Mouse (Mus musculus) heart, embryonic 15.5 days (tissue): ENCODE measurements around the gene Pafah1b3. TPM values are rescaled to one million over a fixed set of nuclear protein-coding genes. Genes with fewer than 3 reads are reported as not detected.
A peak's percentile ranks its signal among the peaks of the same experiment; 100 is the strongest.

Experiments used
- ATAC-seq: fragments of 200-750 bp; cut with Nextera tagmentation; replicated peaks from 2 replicates; pipeline ENCODE4 v1.8.0; 2017; ENCODE audit warnings: low read depth, moderate TSS enrichment; ENCODE audit not compliant: insufficient number of reproducible peaks, insufficient read depth, low FRiP score
- H3K27ac ChIP-seq: fragments of 300-500 bp; sonication (generic); 2 replicates; pipeline ENCODE4 v1.5.1; 2015; ENCODE audit warnings: mild to moderate bottlenecking, inconsistent platforms
- H3K27me3 ChIP-seq: fragments of 300-500 bp; sonication (generic); 2 replicates; pipeline ENCODE4 v1.6.1; 2015; ENCODE audit warnings: inconsistent platforms
- H3K36me3 ChIP-seq: fragments of 300-500 bp; sonication (generic); 2 replicates; pipeline ENCODE4 v1.6.1; 2015; ENCODE audit warnings: mild to moderate bottlenecking, inconsistent platforms
- H3K4me1 ChIP-seq: fragments of 300-500 bp; sonication (generic); replicated peaks from 2 replicates; pipeline ENCODE4 v1.6.1; 2015; ENCODE audit warnings: inconsistent platforms
- H3K4me2 ChIP-seq: fragments of 300-500 bp; sonication (generic); 2 replicates; pipeline ENCODE4 v1.6.1; 2015; ENCODE audit warnings: inconsistent platforms, mild to moderate bottlenecking, moderate library complexity
- H3K4me3 ChIP-seq: fragments of 300-500 bp; sonication (generic); 2 replicates; pipeline ENCODE4 v1.5.1; 2015; ENCODE audit warnings: mild to moderate bottlenecking, inconsistent platforms
- H3K9ac ChIP-seq: fragments of 300-500 bp; sonication (generic); 2 replicates; pipeline ENCODE4 v1.6.1; 2015; ENCODE audit warnings: mild to moderate bottlenecking, inconsistent platforms
- H3K9me3 ChIP-seq: fragments of 300-500 bp; sonication (generic); replicated peaks from 2 replicates; pipeline ENCODE4 v1.6.1; 2016; ENCODE audit warnings: inconsistent platforms
- WGBS: fragments of 180-500 bp; shearing (Covaris S2); methylation state at CpG from one replicate; pipeline ENCODE4 v1.1.7; 2015; ENCODE audit warnings: mixed read lengths; 5-methylcytosine and 5-hydroxymethylcytosine counted together
- polyA plus RNA-seq: library from polyadenylated mRNA; unstranded; fragments of >200 nt; fragmentation: Nextera tagmentation; extraction: Ambion mirVana; gene quantifications from 2 replicates; pipeline ENCODE4 v1.2.1, GENCODE M21; 2015

Pafah1b3 gene
- polyA plus RNA-seq, 1 experiment from 2014 or later, result 103 TPM

GRCm38 (mm10) chr7:25303685-25304006 is 5.9 kb upstream of the Pafah1b3 start:
- Histone ChIP-seq H3K9me3 (no peaks in the 10 kb centered on the region), H3K9ac (no peak overlapping the region), H3K4me1 (peaks cover 7% of the 10 kb centered on the region), H3K27me3 (peaks cover 42% of the 10 kb centered on the region), H3K4me2 (no peak overlapping the region), H3K36me3 (no peaks in the 10 kb centered on the region), H3K4me3 (no peak overlapping the region), H3K27ac (no peak overlapping the region)
- no peak for ATAC-seq
- 56% methylated on average over 3 of the region's 3 CpGs for WGBS

DNA sequence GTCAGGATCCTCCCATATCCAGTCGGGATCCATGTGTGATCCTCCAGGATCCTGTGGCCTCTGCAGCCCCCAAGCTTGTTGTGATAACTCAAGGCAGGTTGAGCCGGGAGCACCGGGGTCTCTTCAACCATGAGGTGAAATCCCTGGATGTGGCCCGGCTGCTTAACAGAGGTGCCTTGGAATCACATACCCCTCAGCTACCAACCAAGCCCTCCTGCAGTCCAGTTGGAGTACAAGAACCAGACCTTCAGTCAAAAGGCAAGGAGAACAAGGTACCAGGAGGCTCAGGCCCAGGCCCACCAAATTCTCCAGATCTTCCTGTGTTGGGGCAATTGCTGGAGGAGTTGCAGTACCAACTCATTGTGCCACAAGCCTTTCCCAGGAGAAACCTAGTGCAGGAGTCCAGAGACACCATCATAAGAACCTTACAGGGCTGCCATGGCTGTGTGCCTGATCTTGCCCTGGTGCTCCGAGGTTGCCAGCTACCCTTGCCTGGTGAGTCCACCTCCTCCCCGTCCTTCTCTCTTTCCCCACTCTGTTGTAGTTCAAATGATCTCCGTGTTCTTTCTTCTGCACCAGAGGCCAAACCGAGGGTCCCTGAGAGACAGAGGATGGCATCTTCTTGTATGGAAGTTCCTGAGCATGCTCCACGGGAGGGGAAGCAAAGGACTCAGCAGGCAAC is 5.4 kb upstream of the Pafah1b3 start:
- Histone ChIP-seq H3K4me2 (no peak overlapping the region), H3K27me3 (peaks cover 37% of the 10 kb centered on the region), H3K36me3 (no peaks in the 10 kb centered on the region), H3K4me3 (no peak overlapping the region), H3K9ac (no peak overlapping the region), H3K27ac (no peak overlapping the region), H3K4me1 (peaks cover 11% of the 10 kb centered on the region), H3K9me3 (no peaks in the 10 kb centered on the region)
- ATAC-seq, result no peak
- WGBS, result 52% methylated on average over 9 of the region's 9 CpGs

GRCm38 (mm10) chr7:25301063-25301462 is 3.3 kb upstream of the Pafah1b3 start, which contains the start of gene Prr19:
TSS of gene Prr19 (plus strand) at chr7:25301411.
- 57% methylated on average over 19 of the region's 19 CpGs for WGBS
- no peak within 1 kb of the TSS for H3K4me3 ChIP-seq
- no peak within 1 kb of the TSS for H3K4me2 ChIP-seq
- H3K27ac ChIP-seq, result no peak within 1 kb of the TSS
- no peaks in the 10 kb centered on the region for H3K9me3 ChIP-seq
- H3K27me3 ChIP-seq, result peaks cover 20% of the 10 kb centered on the region; the same call in 1 of the 2 replicates
- H3K36me3 ChIP-seq, result no peaks in the 10 kb centered on the region
- H3K9ac ChIP-seq, result no peak within 1 kb of the TSS
- peaks cover 20% of the 10 kb centered on the region for H3K4me1 ChIP-seq
- no peak for ATAC-seq

DNA sequence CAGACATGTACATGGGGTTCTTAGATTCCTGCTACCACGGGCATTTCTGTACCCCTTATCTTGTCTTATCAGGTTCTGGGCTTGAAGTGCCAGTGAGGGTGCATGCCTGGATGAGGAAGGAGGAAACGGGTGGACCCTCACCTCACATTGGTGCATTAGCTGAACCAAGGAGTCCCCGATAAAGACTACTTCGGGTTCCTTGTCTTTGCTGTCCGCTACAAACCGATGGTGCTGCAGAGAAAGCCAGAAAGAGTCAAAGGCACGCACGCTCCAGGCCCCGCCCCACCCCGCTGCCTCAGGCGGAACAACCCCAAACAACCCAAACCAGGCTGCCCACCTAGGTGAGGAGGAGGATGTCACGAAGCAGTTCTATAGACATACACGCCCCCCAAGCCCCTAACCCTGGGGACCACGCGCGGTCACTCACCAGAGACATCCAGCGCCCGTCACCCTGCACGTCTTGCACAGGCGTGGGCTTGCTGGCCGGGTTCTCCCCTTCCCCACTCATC is 787 bp downstream of the Pafah1b3 start:
- whole genome bisulfite sequencing, result under 1% methylated on average over 21 of the region's 21 CpGs
- Histone ChIP-seq H3K27ac (peak overlapping the region; percentile 90), H3K9me3 (no peaks in the 10 kb centered on the region), H3K4me1 (peaks cover 28% of the 10 kb centered on the region), H3K27me3 (no peaks in the 10 kb centered on the region), H3K36me3 (peaks cover 30% of the 10 kb centered on the region), H3K9ac (peak overlapping the region; percentile 69), H3K4me2 (peak overlapping the region; percentile 91), H3K4me3 (peak overlapping the region; percentile 71)
- 0 out of 2 replicates have a peak, but pooled peaks have one; percentile 2 for ATAC-seq

GRCm38 (mm10) chr7:25294960-25295722 is 2.6 kb downstream of the Pafah1b3 start:
- no peak overlapping the region for H3K9ac ChIP-seq
- H3K4me1 ChIP-seq, result peaks cover 38% of the 10 kb centered on the region
- WGBS, result 89% methylated on average over 12 of the region's 12 CpGs
- H3K27me3 ChIP-seq, result no peaks in the 10 kb centered on the region
- no peaks in the 10 kb centered on the region for H3K9me3 ChIP-seq
- no peak for ATAC-seq
- no peak overlapping the region for H3K4me3 ChIP-seq
- H3K36me3 ChIP-seq, result peaks cover 48% of the 10 kb centered on the region
- H3K4me2 ChIP-seq, result no peak overlapping the region
- H3K27ac ChIP-seq, result no peak overlapping the region

GRCm38 (mm10) chr7:25294495-25294894 is 3.3 kb downstream of the Pafah1b3 start:
- Histone ChIP-seq H3K4me2 (no peak overlapping the region), H3K4me3 (no peak overlapping the region), H3K9me3 (no peaks in the 10 kb centered on the region), H3K36me3 (peaks cover 55% of the 10 kb centered on the region), H3K27me3 (no peaks in the 10 kb centered on the region), H3K4me1 (peaks cover 38% of the 10 kb centered on the region), H3K9ac (no peak overlapping the region), H3K27ac (no peak overlapping the region; the same call in 1 of the 2 replicates)
- WGBS, result 83% methylated on average over 4 of the region's 4 CpGs
- ATAC-seq, result no peak

DNA sequence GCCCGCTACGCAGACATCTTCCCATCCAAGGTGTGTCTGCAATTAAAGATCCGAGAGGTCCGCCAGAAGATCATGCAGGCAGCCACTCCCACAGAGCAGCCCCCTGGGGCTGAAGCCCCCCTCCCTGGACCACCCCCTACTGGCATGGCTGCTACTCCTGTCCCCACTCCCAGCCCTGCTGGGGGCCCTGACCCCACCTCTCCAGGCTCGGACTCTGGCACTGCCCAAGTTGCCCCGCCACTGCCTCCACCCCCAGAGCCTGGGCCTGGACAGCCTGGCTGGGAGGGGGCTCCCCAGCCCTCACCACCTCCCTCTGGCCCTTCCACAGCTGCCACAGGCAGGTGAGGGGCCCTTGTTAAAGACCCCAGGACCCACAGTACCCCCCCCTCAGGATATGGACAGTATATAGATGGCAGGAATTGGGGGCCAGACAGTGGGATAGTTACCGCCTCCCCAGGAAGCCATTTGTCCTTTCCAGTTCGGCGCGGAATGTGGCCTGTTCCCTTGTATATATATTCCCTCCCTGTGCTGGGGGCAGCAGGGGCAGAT is 4.5 kb downstream of the Pafah1b3 start:
- WGBS, result 69% methylated on average over 10 of the region's 10 CpGs
- Histone ChIP-seq H3K4me3 (no peak overlapping the region), H3K36me3 (peaks cover 67% of the 10 kb centered on the region), H3K4me1 (peaks cover 36% of the 10 kb centered on the region), H3K27me3 (no peaks in the 10 kb centered on the region), H3K27ac (peak overlapping the region; percentile 42), H3K4me2 (no peak overlapping the region), H3K9me3 (no peaks in the 10 kb centered on the region), H3K9ac (no peak overlapping the region)
- ATAC-seq, result no peak

- WGBS, result 63% methylated on average over 7 of the region's 7 CpGs
- Histone ChIP-seq H3K27me3 (no peaks in the 10 kb centered on the region), H3K9me3 (no peaks in the 10 kb centered on the region), H3K36me3 (peaks cover 79% of the 10 kb centered on the region), H3K4me2 (no peak overlapping the region), H3K9ac (no peak overlapping the region), H3K27ac (no peak overlapping the region), H3K4me1 (peaks cover 32% of the 10 kb centered on the region), H3K4me3 (no peak overlapping the region)
- ATAC-seq, result no peak
Measured at GRCm38 (mm10) chr7:25292107-25292506, 5.7 kb downstream of the Pafah1b3 start.

DNA sequence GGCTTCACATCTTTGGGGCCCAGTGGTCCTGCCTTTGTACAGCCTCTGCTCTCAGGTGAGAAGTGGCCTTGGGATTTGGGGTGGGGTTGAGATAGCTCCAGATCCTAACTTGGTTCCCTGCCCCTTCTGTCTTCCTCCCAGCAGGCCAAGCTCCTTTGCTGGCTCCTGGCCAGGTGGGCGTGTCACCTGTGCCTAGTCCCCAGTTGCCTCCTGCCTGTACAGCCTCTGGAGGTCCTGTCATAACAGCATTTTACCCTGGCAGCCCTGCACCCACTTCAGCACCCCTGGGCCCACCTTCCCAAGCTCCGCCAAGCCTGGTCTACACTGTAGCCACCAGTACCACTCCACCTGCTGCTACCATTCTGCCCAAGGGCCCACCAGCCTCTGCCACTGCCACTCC is 6.9 kb downstream of the Pafah1b3 start:
- no peak overlapping the region for H3K4me2 ChIP-seq
- peaks cover 91% of the 10 kb centered on the region for H3K36me3 ChIP-seq
- no peak overlapping the region for H3K9ac ChIP-seq
- H3K4me3 ChIP-seq, result no peak overlapping the region
- 57% methylated on average over 2 of the region's 2 CpGs for WGBS
- no peak overlapping the region for H3K27ac ChIP-seq
- no peaks in the 10 kb centered on the region for H3K27me3 ChIP-seq
- peaks cover 23% of the 10 kb centered on the region for H3K4me1 ChIP-seq
- no peaks in the 10 kb centered on the region for H3K9me3 ChIP-seq
- peak; percentile 7; the same call in 1 of the 2 replicates for ATAC-seq

- Histone ChIP-seq H3K9me3 (no peaks in the 10 kb centered on the region), H3K9ac (no peak overlapping the region), H3K36me3 (peaks cover 95% of the 10 kb centered on the region), H3K4me1 (peaks cover 23% of the 10 kb centered on the region), H3K27me3 (no peaks in the 10 kb centered on the region), H3K27ac (no peak overlapping the region), H3K4me3 (no peak overlapping the region), H3K4me2 (no peak overlapping the region)
- 86% methylated on average over 1 of the region's 1 CpGs for WGBS
- ATAC-seq, result no peak
Measured at GRCm38 (mm10) chr7:25290463-25290862, 7.3 kb downstream of the Pafah1b3 start.

- Histone ChIP-seq H3K4me1 (peaks cover 24% of the 10 kb centered on the region), H3K36me3 (peaks cover 98% of the 10 kb centered on the region), H3K9ac (no peak overlapping the region), H3K9me3 (no peaks in the 10 kb centered on the region), H3K4me3 (no peak overlapping the region), H3K27me3 (no peaks in the 10 kb centered on the region), H3K27ac (no peak overlapping the region), H3K4me2 (no peak overlapping the region)
- 97% methylated on average over 3 of the region's 3 CpGs for WGBS
- ATAC-seq, result no peak
Measured at GRCm38 (mm10) chr7:25289925-25290324, 7.9 kb downstream of the Pafah1b3 start.
